Mouse (Mus musculus): ENCODE data around the gene Pard3.

Pard3 gene

GRCm38 (mm10) chr8:127230233-127230595 lies 166.5 kb downstream of the Pard3 start:
- DNase-seq (ENCODE audit: low spot score): no peak

- DNase-seq (ENCODE audit: low spot score): no peak
These were observed 179.7 kb downstream of the Pard3 start for GRCm38 (mm10) chr8:127243351-127243750.

- DNase-seq (ENCODE audit: low spot score): no peak
These were observed 180.1 kb downstream of the Pard3 start for GRCm38 (mm10) chr8:127243841-127244240.

- no peak for DNase-seq (ENCODE audit: low spot score)
These were observed 187.1 kb downstream of the Pard3 start for GRCm38 (mm10) chr8:127250746-127251145.

GRCm38 (mm10) chr8:127251476-127251875 lies 187.8 kb downstream of the Pard3 start:
- no peak for DNase-seq (ENCODE audit: low spot score)

GRCm38 (mm10) chr8:127251985-127252384 lies 188.3 kb downstream of the Pard3 start:
- DNase-seq (ENCODE audit: low spot score): no peak

GRCm38 (mm10) chr8:127254625-127255024 lies 190.9 kb downstream of the Pard3 start:
- no peak for DNase-seq (ENCODE audit: low spot score)

- DNase-seq (ENCODE audit: low spot score): no peak
These were observed 193.4 kb downstream of the Pard3 start for GRCm38 (mm10) chr8:127257086-127257485.

GRCm38 (mm10) chr8:127261051-127261450 lies 197.4 kb downstream of the Pard3 start:
- DNase-seq (ENCODE audit: low spot score): no peak

- no peak for DNase-seq (ENCODE audit: low spot score)
These were observed 198.3 kb downstream of the Pard3 start for GRCm38 (mm10) chr8:127262026-127262425.

GRCm38 (mm10) chr8:127262436-127262835 lies 198.7 kb downstream of the Pard3 start:
- no peak for DNase-seq (ENCODE audit: low spot score)

GRCm38 (mm10) chr8:127262926-127263325 lies 199.2 kb downstream of the Pard3 start:
- DNase-seq (ENCODE audit: low spot score): no peak

- no peak for DNase-seq (ENCODE audit: low spot score)
These were observed 199.8 kb downstream of the Pard3 start for GRCm38 (mm10) chr8:127263457-127263856.

GRCm38 (mm10) chr8:127264691-127265470 lies 201.2 kb downstream of the Pard3 start:
- DNase-seq (ENCODE audit: low spot score): no peak

GRCm38 (mm10) chr8:127266777-127267176 lies 203.1 kb downstream of the Pard3 start:
- DNase-seq (ENCODE audit: low spot score): no peak

GRCm38 (mm10) chr8:127268239-127269024 lies 204.7 kb downstream of the Pard3 start:
- DNase-seq (ENCODE audit: low spot score): no peak

GRCm38 (mm10) chr8:127269082-127269747 lies 205.5 kb downstream of the Pard3 start:
- DNase-seq (ENCODE audit: low spot score): no peak

- DNase-seq (ENCODE audit: low spot score): no peak
These were observed 207.5 kb downstream of the Pard3 start for GRCm38 (mm10) chr8:127271186-127271585.

- no peak for DNase-seq (ENCODE audit: low spot score)
These were observed 216.7 kb downstream of the Pard3 start for GRCm38 (mm10) chr8:127280299-127280974.

GRCm38 (mm10) chr8:127281035-127281434 lies 217.3 kb downstream of the Pard3 start:
- DNase-seq (ENCODE audit: low spot score): no peak

GRCm38 (mm10) chr8:127284462-127285216 lies 220.9 kb downstream of the Pard3 start:
- DNase-seq (ENCODE audit: low spot score): no peak

Measured in spleen, adult 12 weeks (tissue).